Mouse (Mus musculus): ENCODE measurements around the gene Gm17606.

Gene Gm17606

GRCm38 (mm10) chr14:54624976-54625375 lies 15.8 kb upstream of the Gm17606 start:
- DNase-seq (ENCODE audit: low spot score in 2 of 2), result no peak

- DNase-seq (ENCODE audit: low spot score in 2 of 2), result no peak
Observed at GRCm38 (mm10) chr14:54628103-54628502, 12.6 kb upstream of the Gm17606 start.

DNA sequence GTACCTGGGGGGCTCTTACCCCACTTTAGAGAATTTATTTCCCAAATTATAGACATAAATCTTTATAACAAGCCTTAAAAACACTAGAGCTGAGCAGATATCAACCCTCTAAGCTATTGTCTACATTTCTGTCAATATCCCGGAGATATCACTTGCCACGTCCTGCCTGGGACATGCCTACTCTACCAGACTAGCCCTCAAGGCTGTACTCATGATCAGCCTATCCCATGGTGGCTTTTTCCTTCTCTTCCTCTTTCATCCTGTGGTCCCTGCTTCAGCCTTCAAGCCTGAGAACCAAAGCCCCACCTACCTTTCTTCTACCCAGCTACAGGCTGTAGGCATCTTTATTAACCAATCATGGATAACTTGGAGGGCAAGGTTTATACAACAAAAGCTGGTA lies 11.0 kb upstream of the Gm17606 start:
- DNase-seq (ENCODE audit: low spot score in 2 of 2), result no peak

GRCm38 (mm10) chr14:54630583-54631239 lies 10.0 kb upstream of the Gm17606 start:
- no peak for DNase-seq (ENCODE audit: low spot score in 2 of 2)

DNA sequence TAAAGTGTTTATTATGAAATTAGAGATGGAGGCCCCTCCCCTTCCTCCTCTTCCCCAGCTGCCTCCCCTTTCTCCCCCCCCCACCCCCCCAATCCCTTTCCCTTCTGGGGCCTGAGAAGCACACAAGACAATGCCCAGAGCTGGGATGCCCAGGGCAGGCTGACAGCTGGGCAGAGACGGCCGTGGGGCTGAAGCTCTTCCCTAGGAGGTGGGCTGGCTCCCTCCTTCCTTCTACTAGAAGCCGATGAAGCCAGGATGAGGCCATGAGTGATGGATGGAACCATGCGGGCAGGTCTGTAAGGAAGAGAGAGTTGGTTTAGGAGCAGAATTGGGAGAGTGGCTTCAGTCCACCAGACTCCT lies 9.5 kb upstream of the Gm17606 start:
- no peak for DNase-seq (ENCODE audit: low spot score in 2 of 2)

- DNase-seq (ENCODE audit: low spot score in 2 of 2), result no peak
Observed at GRCm38 (mm10) chr14:54632252-54632651, 8.5 kb upstream of the Gm17606 start.

DNA sequence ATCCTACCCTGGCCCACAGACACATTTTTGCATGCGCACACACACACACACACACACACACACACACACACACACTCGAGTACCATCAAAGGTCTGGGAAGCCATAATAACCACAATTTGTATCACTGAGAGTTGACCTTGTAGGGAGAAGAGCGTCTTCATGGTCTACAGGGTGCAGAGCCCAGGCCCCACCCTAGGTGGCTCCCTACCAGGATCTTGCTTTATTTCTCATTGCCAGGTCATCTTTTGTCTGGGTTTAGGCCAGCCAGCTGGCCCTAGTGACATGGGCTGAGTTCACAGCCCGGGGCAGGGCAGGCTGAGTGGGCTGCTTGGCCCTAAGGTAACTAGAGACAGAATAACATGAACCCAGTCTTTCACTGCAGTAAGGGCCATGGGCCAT lies 6.6 kb upstream of the Gm17606 start:
- no peak for DNase-seq (ENCODE audit: low spot score in 2 of 2)

GRCm38 (mm10) chr14:54636954-54637353 lies 3.8 kb upstream of the Gm17606 start:
- peak; percentile 54 to 86 for DNase-seq (ENCODE audit: low spot score in 2 of 2)

GRCm38 (mm10) chr14:54638210-54638609 lies 2.5 kb upstream of the Gm17606 start:
- no peak for DNase-seq (ENCODE audit: low spot score in 2 of 2)

DNA sequence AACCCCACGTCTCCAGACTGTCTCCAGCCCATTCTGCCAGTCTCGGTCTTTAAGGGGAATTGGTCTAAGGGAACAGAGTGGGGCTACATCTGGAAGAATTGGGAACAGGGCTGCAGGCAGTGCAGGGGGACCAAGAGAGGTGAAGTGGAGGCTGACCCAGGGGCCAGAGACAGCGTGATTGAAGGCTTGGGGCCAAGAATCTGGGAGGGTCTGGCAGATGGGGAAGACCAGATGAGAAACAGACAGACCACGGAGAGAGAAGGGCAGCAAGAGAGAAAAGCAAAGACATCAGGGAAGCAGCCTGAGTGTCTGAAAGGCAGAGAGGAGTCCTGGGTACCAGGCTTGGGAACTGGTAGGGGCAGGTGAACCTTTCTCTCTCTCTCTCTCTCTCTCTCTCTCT lies 631 bp upstream of the Gm17606 start:
- no peak for DNase-seq (ENCODE audit: low spot score in 2 of 2)

DNA sequence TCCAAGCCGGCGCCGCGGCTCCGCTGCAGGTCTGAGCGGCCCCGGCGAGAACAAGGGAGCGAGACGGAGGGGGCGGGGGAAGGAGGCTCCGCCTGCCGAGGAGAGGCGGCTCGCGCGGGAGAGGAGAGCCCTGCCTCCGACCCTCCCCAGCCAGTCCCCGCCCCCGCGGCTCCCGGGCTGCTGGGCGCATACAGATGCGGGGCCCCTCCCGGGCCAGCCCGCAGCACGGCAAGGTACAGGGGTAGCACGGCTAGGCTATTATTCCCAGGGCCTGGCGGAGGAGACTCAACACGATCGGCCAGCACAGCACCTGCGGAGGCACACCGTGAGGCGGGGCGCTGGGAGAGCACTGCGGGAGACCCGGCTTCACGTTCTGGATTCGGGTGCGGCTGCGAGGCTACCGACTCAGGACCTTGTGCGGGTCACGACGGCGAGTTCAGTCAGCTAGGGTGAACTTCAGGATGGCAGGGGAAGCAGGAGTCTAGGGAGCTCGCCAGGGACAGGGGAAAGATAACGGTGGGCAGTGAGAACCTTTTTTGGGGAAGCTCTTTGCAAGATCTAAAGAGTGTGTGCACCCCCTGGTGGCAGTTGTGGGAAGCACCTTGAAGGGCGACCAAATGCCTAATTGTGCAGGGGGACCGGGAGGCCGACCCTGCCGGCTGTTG lies 685 bp downstream of the Gm17606 start, which contains the start of gene Cdh24:
Cdh24 (minus strand) TSS at position 60 of the 665 bp plus-strand sequence.
- peak; percentile 85 to 96 for DNase-seq (ENCODE audit: low spot score in 2 of 2)

GRCm38 (mm10) chr14:54642224-54642944 lies 1.6 kb downstream of the Gm17606 start:
- peak in 1 of 2 experiments; percentile 67 for DNase-seq (ENCODE audit: low spot score in 2 of 2)

- DNase-seq (ENCODE audit: low spot score in 2 of 2), result no peak
Observed at GRCm38 (mm10) chr14:54643011-54643410, 2.3 kb downstream of the Gm17606 start.

DNA sequence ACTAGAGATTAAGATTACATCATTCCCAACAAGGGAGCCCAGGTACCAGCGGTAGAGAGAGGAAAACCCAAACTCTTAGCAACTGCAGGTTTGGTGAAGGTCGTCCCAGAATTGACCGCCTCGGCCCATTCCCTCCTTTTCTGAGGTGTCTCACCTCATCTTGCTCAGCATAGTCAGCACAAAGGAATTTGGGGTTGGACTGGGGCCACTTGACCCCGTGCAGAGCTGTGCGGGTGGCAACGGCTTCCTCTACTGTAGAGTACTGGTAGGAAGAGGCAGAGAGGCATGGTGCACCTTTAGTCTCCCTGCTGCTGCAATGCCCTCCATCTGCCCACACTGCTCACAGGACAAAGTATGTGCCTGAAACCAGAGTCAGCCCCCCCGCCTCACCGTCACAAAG lies 3.5 kb downstream of the Gm17606 start:
- DNase-seq (ENCODE audit: low spot score in 2 of 2), result no peak

- DNase-seq (ENCODE audit: low spot score in 2 of 2), result no peak
Observed at GRCm38 (mm10) chr14:54646455-54646854, 5.7 kb downstream of the Gm17606 start.

GRCm38 (mm10) chr14:54646898-54647636 lies 6.3 kb downstream of the Gm17606 start:
- DNase-seq (ENCODE audit: low spot score in 2 of 2), result no peak

DNA sequence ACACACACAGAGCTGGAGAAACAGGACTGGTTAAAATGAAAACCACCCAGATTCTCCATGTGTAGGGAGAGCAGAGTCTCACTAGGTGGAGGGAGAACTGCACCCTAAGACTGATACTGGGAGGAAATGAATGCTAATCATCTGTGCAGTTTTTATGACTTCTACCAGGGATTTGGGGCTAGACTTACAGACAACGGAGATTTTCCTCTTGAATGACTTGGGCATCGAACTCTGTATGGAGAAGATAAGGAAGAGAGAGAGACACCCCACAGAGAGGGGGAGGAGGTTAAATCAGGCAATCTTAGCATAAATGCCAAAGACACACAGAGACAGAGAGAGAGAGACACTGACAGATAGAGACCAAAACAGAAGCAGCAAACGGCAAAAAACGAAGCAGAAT lies 7.1 kb downstream of the Gm17606 start:
- DNase-seq (ENCODE audit: low spot score in 2 of 2), result no peak

GRCm38 (mm10) chr14:54650621-54651454 lies 10.1 kb downstream of the Gm17606 start:
- peak; percentile 88 to 93 for DNase-seq (ENCODE audit: low spot score in 2 of 2)

GRCm38 (mm10) chr14:54651556-54651955 lies 10.8 kb downstream of the Gm17606 start:
- DNase-seq (ENCODE audit: low spot score in 2 of 2), result no peak

GRCm38 (mm10) chr14:54652787-54653186 lies 12.0 kb downstream of the Gm17606 start:
- DNase-seq (ENCODE audit: low spot score in 2 of 2), result no peak

DNA sequence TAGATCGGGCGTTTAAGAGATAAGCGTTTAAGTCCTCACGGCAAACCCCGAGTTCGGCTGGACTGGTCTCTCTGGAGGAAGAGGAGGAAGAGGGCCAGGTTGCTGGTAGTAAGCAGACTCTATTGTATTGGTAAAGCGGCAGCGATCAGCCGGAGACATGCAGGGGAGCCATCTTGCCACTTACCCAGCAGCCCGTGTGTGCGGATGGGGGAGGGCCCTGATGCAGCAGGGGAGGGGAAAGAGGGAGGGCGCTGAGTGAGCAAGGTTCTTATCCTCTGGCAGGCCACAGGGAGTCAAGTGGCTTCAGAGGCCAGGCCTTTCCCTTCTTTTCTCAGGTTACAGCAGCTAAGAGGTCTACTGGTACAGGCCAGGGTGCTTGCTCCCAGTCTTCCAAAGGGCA lies 12.7 kb downstream of the Gm17606 start:
- peak; percentile 81 to 89 for DNase-seq (ENCODE audit: low spot score in 2 of 2)
